Mouse (Mus musculus): ENCODE results near the gene Gm17324. TPM values are rescaled to one million over a fixed set of nuclear protein-coding genes. Genes with fewer than 3 reads are reported as not detected.
"Not testable (repeated sequence)": the region's sequence is repeated elsewhere in the genome, so short reads cannot be mapped to it uniquely, and the experiment has no call there.

The Gm17324 gene
- not detected for total RNA-seq (2021)

DNA sequence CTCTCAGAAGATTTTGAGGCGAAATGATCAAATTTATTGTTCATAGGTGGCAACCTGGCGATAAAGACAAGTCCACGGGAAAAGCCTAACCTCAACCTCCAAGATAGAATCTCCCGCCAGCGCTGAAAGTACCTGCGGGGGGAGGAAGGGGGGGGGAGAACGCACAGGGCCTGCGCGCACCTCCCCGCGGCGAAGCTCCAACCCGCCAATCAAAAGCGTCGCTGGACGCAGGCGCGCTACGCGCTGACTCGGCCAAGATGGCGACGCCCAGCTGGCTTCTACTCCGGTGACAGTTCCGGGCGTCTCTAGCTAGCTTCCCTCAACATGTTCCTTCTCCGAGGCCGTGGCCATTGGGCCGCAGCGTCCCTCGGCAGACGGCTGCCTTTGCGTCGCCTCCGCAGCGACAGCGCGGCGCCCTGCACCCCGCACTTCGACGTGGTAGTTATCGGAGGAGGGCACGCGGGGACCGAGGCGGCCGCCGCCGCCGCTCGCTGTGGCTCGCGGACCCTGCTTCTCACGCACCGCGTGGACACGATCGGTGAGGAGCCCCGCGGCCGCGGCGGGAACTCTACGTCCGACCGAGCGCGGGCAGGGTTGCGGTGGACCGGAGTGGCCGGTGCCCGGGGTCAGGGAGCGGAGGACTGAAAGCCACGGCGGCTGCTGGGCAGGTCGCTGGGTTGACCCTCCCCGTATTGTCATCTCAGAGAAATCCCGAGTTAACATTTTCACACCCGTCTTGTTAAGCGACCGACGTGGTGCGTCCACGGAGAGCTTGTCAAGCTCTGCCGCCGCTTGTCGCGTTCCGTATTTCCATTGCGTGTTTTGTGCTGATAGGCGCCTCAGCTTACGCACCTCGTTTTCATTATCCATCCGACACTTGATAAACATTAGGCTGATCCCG lies at the start of gene Gm17324, which contains the start of gene Mto1:
TSS of gene Gm17324 (minus strand) at position 814 of the 901 bp plus-strand sequence.
TSS of gene Mto1 (plus strand) at position 236 of the 901 bp plus-strand sequence.
- intact Hi-C loops (cut with DNase I), result loop anchor here (1.0 kb wide), 1 partner anchor 33 kb away; no protein-coding TSS in a partner anchor
- DNase-seq, result peak; percentile 93 to 94

DNA sequence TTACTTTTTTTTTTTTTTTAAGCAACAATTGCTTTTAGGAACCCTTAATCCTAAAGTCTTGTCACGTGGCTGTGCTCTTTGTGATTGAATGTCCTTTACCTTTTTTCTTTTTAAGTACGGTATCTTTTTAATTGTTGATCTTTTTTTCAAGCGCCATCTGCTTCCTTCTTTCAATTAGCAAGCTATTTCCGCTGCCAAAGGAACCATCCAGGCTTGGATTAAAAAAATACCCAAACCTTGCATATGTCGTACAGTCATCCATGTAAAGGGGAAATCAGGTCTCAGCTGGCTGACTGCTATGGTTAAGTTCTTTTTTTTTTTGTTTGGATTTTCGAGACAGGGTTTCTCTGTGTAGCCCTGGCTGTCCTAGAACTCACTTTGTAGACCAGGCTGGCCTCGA lies 44.6 kb upstream of the Gm17324 start:
- intact Hi-C loops (cut with DNase I), result no loop called here
- no peak for DNase-seq

DNA sequence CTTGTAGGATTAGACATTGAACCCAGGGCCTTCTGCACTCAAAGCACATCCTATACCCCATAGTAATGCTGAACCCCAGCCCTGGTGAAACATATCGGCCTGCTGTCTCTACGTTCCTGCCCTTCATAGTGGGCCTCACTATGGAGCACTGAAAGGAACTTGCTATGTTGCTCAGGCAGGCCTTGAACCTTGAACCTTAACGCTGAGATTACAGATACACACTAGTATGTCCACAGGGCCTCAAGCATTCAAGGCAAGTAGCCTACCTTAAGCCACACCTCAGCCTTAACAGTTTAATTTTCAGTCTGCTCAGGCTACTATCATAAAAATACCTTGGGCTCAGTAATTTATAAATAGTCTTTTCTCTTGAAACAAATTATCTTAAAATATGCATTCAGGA lies 43.7 kb upstream of the Gm17324 start:
- no peak for DNase-seq
- intact Hi-C loops (cut with DNase I), result no loop called here

DNA sequence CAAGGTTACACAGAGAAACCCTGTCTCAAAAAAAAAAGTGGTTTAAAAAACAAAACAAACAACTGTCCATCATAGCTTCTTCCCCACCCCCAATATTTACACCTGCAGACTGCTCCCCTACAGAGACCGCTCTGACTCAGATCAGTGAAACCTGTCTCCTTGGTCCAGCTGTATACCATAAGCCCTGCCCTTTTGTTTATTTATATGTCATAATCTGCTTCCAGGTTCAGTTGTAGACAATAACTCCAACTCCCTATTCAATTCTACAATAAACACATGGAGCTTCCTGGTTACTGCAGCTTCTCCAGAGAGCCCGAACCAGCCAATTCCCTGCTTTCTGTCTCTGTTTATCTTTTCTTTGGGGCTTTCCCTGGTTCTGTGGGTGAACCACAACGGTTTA lies 42.6 kb upstream of the Gm17324 start:
- intact Hi-C loops (cut with DNase I), result no loop called here

DNA sequence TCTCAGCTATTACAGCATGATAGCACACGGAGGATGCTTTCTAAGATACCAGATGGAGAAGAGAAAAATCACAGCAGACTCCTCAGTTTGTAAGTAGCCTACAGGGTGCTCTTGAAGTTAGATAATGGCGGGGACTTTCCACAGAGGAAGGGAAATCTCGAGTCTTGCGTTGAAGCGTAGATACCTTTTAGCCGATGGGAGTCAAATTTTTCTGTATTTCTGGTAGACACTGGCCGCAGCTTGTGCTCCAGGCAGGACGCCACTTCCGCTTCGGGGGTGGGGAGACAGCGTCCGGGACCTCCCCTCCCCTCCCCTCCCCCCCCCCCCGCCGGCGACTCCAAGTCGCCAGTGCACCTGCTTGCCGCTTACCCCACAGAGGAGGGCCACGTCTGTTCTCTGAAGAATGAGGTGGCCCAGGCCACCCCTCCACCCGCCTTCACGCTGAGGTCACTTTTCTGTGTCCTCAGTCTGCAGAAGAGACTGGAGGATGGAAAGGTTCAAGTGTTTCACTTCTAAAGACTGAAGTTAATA lies 40.4 kb upstream of the Gm17324 start, which contains the start of gene Eef1a1:
TSS of gene Eef1a1 (minus strand) at position 262 of the 531 bp plus-strand sequence.
- intact Hi-C loops (cut with DNase I), result loop anchor here (2.0 to 10.0 kb wide), 2 partner anchors 32 to 374 kb away; no protein-coding TSS in a partner anchor
- DNase-seq, result peak; percentile 66 to 79

More for the DNA sequence above, 42.6 kb upstream of the Gm17324 start:
- no peak for DNase-seq

DNA sequence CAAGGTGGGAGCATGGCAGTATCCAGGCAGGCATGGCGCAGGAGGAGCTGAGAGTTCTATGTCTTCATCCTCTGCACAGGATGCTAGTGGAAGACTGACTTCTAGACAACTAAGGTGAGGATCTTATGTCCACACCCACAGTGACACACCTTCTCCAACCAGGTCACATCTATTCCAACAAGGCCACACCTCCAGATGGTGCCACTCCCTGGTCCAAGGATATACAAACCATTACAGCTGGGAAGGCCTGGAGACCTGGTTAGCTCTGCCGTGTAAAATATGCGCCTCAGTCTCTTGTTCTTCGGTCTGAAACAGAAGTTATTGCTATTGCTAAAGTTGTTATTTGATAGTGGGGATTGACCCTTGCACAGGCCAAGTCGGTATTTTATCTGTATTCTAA lies 39.4 kb upstream of the Gm17324 start:
- DNase-seq, result not testable (repeated sequence)
- intact Hi-C loops (cut with DNase I), result loop anchor here (2.0 to 10.0 kb wide), 2 partner anchors 33 to 373 kb away; no protein-coding TSS in a partner anchor

DNA sequence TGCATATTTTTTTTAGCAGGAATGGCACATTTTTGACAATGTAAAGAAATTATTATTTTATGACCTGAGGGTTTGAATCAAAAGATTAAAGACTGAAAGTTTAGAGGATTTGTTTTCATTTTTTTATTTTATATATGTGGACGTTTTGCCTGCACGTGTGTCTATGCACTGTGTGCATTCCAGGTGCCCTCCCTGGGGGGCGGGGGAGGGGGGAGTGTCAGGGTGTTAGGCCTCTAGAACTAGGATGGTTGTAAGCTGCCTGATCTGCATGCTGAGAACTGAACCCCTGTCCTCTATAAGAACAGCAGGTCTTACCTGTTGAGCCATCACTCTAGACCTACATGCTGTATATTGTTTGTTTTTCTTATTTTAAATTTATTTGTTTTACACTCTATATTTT lies 36.1 kb upstream of the Gm17324 start:
- no peak for DNase-seq
- intact Hi-C loops (cut with DNase I), result loop anchor here (10.0 kb wide), 1 partner anchor 370 kb away; no protein-coding TSS in a partner anchor

DNA sequence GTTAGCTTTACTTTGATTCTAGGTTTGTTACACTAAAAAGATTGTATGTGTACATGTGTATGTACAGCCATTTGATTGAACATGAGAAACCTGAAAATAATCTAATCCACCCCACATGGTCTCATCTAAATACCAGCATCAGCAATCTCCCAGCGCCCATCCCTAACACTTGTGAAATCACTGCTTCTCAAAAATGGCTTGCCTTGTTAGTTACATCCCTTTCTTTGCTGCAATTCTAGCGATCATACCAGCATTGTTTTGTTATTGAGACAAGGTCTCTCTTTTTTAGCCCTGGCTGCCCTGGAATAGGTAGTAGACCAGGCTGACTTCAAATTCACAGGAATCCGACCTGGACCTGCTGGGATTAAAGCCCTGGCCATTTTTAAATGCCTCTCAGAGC lies 33.8 kb upstream of the Gm17324 start:
- no peak for DNase-seq
- intact Hi-C loops (cut with DNase I), result loop anchor here (10.0 kb wide), 1 partner anchor 368 kb away; no protein-coding TSS in a partner anchor

DNA sequence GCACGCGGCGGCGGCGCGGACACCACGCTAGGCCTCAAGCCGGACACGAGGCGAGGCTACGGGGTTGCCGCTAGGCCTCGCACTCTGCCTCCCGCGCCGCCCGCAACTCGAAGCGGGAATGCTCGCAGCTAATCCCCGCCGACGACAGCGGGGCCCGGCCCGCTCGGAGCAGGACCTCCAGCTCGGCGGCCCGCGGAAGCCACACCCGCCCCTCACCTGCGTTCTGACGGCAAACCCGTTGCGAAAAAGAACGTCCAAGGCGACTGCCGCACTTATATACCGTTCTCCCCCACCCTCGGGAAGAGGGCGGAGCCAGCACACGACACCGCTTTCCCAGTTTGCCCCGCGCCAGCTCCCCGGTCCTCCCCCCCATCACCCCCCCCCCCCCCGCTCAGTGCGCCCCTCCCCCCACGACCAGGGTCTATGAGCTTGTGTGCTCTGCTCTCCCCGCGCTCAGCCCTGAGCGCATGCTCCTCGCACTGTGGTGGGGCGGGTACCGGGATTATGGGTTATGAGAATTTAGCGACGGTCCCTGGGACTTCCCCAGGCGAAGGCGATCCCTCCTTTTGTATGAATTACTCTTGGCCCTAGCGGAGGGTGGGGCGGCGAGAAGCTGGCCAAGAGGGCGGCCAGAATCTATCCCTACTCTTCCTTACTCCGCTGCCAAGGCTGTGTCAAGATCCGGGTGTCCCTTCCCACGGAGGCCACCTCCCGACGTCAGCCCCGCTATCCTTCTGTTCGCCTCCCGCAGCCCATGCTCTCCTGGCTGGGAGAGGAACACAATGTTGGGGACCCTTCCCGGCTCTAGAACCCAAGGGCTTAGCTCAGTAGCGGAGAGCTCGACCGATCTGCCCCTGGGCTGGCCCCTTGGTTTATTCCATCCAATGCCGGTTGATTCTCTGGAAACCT lies 33.1 kb upstream of the Gm17324 start:
- intact Hi-C loops (cut with DNase I), result loop anchor here (1.0 to 10.0 kb wide), 3 partner anchors 33 to 367 kb away; partner anchors contain the start of genes Gm17324 and Mto1
- peak; percentile 96 to 97 for DNase-seq

DNA sequence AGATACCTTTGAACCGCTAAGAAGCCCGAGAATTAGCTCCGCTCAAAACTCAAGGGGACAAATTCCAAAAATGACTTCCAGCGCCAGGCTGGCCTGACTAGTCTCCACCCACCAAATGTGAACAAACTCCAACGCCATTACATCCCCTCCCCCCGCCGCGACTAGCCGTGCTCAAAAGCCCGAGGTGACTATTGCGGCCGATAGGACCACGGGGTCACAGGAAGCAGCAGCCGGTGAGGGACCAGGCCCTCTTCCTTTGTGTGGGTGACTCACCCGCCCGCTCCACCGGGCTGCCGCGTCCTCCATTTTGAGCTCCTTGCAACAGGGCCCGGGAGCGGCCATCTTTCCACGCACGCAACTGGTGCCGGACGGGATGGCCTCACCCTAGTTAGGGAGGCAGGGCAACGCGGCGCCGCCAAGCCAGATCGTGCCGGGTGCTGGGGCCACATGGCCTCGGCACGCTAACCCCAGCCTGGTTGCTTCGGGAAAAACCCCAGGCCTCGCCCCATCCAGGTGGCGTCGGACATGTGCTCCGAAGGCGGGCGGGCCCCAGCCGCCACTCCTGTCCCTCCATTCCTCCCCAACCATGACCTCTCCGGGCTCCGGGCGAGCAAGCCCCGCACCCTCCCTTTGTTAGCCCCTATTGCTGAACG lies 32.2 kb upstream of the Gm17324 start:
- DNase-seq, result peak; percentile 80 to 86
- intact Hi-C loops (cut with DNase I), result loop anchor here (1.0 to 10.0 kb wide), 3 partner anchors 33 to 366 kb away; partner anchors contain the start of genes Gm17324 and Mto1

DNA sequence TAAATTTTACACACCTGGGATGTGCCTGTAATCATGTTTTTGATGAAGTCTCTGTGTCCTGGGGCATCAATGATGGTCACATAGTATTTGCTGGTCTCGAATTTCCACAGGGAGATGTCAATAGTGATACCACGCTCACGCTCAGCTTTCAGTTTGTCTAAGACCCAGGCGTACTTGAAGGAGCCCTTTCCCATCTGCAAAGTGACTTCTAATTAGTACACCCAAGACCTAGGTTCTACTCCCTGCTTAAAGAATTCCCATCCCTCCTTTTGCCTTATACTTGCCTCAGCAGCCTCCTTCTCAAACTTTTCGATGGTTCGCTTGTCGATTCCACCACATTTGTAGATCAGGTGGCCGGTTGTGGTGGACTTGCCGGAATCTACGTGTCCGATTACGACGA lies 31.6 kb upstream of the Gm17324 start:
- intact Hi-C loops (cut with DNase I), result loop anchor here (10.0 kb wide), 1 partner anchor 365 kb away; no protein-coding TSS in a partner anchor
- not testable (repeated sequence) for DNase-seq

DNA sequence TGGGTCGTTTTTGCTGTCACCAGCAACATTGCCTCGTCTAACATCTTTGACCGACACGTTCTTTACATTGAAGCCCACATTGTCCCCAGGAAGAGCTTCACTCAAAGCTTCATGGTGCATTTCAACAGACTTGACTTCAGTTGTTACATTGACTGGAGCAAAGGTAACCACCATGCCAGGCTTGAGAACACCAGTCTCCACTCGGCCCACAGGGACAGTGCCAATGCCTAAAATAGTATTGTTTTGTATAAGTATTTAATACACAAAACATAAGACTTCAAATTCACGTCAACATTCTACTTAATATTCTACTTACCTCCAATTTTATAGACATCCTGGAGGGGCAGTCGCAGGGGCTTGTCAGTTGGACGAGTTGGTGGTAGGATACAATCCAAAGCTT lies 30.7 kb upstream of the Gm17324 start:
- intact Hi-C loops (cut with DNase I); DNase-seq: not testable (repeated sequence)

DNA sequence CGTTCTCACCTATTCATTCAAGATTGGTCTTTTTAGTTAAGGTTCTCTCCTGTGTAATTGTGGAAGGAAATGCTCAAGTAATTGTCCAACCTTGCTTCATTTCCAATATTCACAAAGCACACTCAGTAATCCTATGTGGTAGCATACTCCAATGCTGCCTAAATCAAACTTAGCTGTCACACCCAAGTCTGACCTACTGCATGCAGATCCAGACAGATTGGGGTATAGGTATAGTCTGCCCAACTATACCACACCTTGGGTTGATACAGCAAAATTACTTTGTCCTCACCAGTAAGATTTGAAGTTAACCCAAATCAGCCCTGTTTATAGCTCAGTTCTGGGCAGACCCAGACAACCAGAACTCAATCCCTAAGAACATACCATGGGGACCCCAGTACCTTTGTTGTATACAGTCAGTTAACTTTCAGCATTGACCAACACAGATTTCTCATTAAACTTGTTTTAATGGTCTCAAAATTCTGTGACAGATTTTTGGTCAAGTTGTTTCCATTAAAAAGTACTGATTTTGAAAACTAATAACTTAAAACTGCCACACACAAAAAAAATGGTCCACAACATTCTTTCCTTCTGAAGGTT lies 29.5 kb upstream of the Gm17324 start:
- DNase-seq; intact Hi-C loops (cut with DNase I): not testable (repeated sequence)

DNA sequence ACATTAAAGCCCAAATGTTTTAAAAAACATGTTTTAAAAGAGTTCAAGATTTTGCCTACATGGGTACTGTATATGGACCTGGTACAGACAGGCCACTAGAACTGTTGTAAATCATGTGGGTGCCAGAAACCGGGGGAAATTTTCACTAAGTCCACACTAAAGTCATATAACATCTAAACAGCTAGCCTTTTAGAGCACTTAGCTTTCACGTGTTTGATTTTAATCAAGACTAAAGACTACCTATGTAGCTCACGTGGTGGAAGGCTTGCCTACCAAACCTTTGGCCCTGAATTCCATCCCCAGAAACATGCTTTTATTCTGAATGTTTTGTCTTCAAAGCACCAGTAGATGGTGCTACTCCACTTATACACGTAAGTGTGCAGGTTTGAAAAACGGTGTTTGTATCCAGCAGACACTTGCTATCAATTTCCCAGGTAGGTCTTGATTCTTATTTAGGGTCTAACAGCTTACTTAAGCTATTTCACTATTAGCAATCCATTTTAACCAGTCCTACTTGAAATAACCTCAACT lies 28.5 kb upstream of the Gm17324 start:
- peak; percentile 19 to 30 for DNase-seq

DNA sequence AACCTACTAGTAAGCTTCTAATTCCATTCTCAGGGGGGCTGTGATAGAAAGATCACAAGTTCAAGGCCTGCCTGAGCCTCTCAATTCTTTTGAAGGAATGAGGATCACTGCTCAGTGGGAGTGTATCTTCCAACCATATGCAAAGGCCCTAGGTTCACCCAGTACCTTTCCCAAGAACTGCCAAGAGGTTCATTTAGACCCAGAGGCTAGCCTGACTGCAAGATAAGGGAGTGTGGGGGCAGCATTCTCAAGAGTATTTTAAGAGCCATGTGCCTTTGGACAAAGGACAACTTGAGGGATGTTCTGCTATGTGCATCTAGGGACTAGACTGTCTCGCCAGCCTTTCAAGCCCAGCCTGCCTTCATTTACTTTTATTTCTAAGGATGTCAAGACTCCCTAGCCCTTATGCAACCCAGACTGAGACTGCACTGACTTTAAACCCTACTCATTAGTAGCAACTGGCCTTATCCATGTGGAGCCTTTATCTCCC lies 28.0 kb upstream of the Gm17324 start:
- DNase-seq, result peak; percentile 26 to 27

More for the DNA sequence above, 28.5 kb upstream of the Gm17324 start:
- intact Hi-C loops (cut with DNase I), result loop anchor here (2.0 kb wide), 1 partner anchor 76 kb away; no protein-coding TSS in a partner anchor

DNA sequence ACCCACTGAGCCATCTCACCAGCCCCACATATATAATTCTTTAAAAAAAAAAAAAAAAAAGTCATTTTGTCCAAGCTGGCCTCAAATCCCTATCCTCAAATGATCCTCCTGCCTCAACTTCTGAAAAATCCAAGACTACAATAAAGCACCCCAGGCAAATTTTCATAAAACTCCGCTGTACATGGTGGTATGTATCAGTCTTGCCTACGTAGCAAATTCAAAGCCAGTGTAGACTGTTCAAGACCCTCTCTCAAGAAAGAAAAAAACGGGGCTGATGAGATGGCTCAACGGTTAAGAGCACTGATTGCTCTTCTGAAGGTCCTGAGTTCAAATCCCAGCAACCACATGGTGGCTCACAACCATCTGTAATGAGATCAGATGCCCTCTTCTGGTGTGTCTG lies 27.3 kb upstream of the Gm17324 start:
- intact Hi-C loops (cut with DNase I), result loop anchor here (2.0 kb wide), 1 partner anchor 77 kb away; no protein-coding TSS in a partner anchor
- no peak for DNase-seq

More for the DNA sequence above, 28.0 kb upstream of the Gm17324 start:
- intact Hi-C loops (cut with DNase I), result loop anchor here (2.0 kb wide), 1 partner anchor 76 kb away; no protein-coding TSS in a partner anchor

DNA sequence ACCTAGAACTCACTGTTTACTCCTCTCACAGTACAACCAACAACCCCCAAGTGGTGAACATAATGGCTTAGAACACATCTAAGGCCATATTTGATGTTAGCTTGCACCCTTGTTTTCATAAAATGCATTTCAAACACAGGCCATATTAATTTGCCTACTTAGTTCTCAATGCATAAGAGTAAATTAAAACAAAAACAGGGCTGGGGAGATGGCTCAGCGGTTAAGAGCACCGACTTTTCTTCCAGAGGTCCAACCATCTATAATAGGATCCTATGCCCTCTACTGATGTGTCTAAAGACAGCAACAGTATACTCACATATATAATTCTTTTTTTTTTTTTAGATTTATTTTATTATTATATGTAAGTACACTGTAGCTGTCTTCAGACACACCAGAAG lies 26.8 kb upstream of the Gm17324 start:
- no peak for DNase-seq
- intact Hi-C loops (cut with DNase I), result no loop called here

DNA sequence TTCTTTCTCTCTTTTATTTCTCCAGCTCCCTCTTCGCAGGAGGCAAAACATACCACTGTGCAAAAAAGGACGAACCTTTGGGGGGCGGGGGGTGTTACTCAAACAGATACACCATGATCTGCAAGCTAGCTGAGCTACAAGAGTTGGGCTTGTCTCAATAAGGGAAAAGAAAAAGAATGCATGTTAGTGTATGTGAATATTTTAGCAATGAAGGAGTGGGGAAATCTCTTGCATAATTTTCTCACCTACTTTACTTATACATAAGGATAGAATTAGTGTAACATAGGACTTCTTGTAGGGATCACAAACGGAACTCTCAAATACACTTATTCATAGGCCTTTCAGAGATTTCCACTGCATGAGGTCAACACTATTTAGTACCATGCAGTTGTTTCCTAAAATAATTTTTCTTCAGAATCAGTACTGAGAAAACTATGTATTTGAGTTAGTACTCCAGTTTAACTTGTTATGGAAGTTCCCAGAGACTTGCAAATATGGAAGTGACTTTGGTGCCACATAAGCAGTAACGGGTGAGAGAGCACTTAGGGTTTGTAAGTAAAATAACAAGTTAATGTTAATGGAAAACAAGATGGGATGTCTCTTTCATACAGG lies 26.3 kb upstream of the Gm17324 start:
- no peak for DNase-seq
- intact Hi-C loops (cut with DNase I), result no loop called here
